Mouse (Mus musculus) frontal cortex, postnatal 36 days (tissue): ENCODE data around the gene Hrasls5.
A peak's percentile ranks its signal among the peaks of the same experiment; 100 is the strongest.

Source experiments
- DNase-seq, 2 experiments: peaks; one replicate each; pipeline ENCODE4 v3.0.0; 2022; ENCODE audit warnings: low spot score in 2 of 2

Gene Hrasls5

DNA sequence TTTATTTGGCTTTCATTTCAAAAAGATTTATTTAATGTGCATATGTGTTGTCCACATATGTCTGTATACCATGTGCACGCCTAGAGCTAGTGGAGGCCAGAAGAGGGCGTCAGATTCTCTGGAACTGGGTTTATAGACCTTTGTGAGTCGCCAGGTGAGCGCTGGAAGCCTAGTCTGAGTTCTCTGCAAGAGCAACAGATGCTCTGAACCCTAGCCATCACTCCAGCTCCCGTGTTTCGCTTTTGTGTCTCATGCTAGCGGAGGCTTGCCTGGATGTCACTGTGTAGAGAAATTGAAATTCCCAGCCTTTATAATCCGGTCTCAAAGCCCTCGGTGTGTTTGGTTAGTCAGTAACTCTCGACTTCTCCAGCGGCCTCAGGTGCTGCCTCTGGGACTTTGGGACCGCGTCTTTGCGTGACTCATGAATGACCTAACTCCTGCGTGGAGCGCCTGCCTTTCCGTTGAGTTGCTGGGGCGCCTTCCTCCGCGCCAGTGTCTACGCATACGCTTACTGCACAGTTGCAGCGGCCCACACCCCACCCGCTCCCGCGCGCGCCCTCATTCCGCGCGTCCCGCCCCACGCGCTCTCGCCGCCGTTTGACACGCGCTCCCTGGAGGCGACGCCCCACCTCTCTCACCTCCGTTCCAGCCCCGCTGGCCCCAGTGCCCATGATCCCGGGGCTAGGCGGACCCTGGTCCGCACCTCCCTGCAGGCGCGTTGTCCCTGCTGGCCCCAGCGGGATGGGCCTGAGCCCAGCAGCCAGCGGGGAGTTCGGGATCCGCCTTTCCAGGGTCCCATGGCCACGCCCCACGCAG lies at the start of gene Hrasls5:
Gene Hrasls5 (plus strand): TSS at position 600 of the 816 bp plus-strand sequence.
- DNase-seq = peak; percentile 62 to 68

GRCm38 (mm10) chr19:7562601-7563129 lies 49.7 kb upstream of the Hrasls5 start:
- no peak for DNase-seq

GRCm38 (mm10) chr19:7563676-7564075 lies 48.7 kb upstream of the Hrasls5 start:
- no peak for DNase-seq

GRCm38 (mm10) chr19:7564457-7564856 lies 47.9 kb upstream of the Hrasls5 start:
- DNase-seq = no peak

DNA sequence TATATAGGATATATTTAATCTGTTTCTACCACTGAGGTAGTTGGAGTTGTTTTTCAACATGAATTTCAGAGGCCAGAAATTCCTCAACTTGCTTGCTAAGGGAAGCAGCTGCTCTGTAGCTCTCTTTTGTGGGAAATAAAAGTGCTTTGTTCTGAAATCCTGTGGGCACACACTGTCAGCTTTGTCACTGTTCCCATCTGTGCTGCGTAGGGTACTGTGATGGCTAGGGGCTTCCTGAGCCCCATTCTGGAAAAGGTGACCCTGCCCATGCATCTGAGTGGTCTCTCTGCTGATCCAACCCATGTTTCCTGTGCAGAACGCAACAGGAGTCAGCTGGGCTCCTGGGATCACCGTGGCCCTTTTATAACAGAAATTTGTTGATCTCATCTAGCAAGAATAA lies 45.5 kb upstream of the Hrasls5 start:
- DNase-seq = peak; percentile 31 to 37

GRCm38 (mm10) chr19:7568364-7568763 lies 44.0 kb upstream of the Hrasls5 start:
- no peak for DNase-seq

DNA sequence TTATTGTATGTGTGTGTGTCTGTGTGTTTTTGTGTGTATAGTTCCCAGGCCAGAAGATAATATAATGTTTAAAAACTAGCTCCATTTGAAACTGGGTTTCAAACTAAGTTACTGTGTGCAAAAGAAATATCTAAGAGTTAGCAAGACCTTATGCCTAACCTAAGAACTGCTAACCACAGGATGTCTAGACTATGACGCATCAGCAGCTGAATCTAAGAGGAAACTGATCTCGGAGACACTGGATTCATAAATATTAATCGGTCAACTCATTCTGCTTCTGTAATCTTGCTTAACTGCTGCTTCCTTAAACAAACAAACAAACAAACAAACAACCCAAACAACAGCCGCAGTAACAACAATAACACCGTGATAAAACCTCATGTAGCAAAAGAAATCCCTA lies 42.7 kb upstream of the Hrasls5 start:
- DNase-seq = no peak

GRCm38 (mm10) chr19:7576180-7576579 lies 36.2 kb upstream of the Hrasls5 start:
- DNase-seq = no peak

DNA sequence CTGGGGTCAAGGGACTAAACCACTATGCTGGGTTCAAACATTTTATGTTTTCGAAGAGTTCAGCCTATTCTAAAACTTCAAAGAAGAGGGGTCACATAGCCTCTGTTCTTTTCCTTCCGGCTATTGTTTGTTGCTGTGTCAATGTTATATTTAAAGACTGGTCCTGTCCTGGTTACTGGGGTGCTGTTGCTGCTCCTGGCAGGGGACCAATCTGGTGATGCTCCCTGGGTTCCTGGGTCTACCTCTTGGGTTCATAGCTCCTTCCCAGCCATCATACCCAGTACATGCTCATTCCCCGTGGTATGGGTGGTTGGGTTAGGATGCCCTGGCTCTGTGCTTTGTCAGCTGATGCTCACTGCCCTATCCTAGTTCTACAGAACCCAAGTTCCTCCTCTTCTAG lies 34.6 kb upstream of the Hrasls5 start:
- no peak for DNase-seq

DNA sequence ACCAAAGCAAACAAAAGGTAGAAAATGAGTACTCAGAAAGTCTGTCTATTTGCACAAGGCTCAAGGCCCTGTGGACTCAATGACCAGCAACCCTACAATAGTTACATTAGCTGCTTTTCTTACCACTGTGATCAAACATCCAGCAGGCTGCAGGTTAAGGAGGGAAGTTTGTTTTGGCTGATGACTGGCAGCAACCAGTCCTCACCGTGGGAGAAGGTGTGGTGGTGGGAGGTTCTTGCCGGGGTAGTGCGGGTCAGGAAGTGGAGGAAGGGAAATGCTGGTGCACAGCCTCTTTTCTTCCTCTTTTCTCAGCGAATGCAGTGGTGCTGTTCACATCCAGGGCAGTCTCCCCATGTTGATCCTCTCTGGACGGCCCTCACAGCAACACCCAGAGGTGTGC lies 31.3 kb upstream of the Hrasls5 start:
- DNase-seq = no peak

DNA sequence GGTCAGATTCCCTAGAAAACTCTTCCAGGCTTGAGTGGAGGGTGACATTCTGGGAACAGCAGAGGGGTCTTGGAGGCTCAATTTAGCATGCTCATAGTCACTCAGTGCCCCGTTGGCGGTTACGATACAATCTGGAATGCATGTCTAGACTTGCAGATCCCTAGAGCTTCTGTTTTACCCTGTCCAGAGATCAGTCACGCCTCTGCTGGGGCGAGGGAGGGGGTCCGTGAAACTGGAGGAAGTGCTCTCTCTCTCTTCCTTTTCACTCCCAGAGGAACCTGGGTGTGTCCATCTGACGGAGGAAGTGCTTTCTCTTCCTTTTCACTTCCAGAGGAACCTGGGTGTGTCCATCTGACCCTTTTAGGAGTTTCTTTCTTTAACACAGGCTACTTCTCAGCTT lies 29.2 kb upstream of the Hrasls5 start:
- no peak for DNase-seq

- DNase-seq = no peak
Measured at GRCm38 (mm10) chr19:7583599-7583998, 28.7 kb upstream of the Hrasls5 start.

GRCm38 (mm10) chr19:7585279-7585678 lies 27.1 kb upstream of the Hrasls5 start:
- DNase-seq = no peak

GRCm38 (mm10) chr19:7585764-7586163 lies 26.6 kb upstream of the Hrasls5 start:
- DNase-seq = no peak

DNA sequence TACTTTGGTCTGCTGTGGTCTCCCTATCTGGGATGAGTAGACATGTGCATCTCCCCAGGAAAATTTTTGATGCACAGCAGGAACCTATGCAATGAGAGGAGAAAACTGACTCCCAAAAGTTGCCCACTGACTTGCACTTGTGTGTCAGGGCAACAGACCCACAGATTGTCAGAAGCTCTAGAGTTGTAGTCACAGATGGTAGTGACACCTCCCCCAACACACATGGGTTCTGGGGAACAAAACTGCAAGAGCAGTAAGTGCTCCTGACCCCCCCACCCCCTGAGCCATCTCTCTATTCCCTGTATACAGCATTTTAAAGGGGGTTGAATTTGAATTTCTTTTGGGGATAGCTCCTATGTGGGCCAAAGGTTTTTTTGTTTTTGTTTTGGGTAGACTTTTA lies 21.5 kb upstream of the Hrasls5 start:
- DNase-seq = no peak

- DNase-seq = no peak
Measured at GRCm38 (mm10) chr19:7592018-7592417, 20.3 kb upstream of the Hrasls5 start.

- DNase-seq = peak; percentile 31 to 75
Measured at GRCm38 (mm10) chr19:7595534-7595933, 16.8 kb upstream of the Hrasls5 start.

DNA sequence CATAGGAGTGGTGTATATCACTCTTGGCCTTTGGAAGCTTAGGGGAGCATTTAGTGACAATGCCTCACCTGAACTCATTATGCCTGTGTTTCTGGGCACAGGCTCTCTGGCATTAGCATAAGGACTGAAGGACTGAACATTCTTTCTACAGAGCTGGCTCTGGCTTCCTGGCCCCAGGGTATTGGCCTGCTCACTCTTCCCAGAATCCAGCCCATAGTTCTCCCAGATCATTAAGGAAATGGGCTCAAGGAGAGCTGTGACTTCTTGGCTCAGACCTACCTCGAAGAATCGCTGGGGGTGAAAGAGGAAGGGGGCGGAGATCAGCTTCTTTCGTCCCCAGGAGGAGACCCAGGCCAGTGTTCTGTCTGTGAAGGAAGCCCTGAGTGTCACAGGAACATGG lies 13.9 kb upstream of the Hrasls5 start:
- no peak for DNase-seq

- no peak for DNase-seq
Measured at GRCm38 (mm10) chr19:7601551-7601950, 10.8 kb upstream of the Hrasls5 start.

GRCm38 (mm10) chr19:7604107-7604506 lies 8.2 kb upstream of the Hrasls5 start:
- DNase-seq = no peak

GRCm38 (mm10) chr19:7605013-7605412 lies 7.3 kb upstream of the Hrasls5 start:
- DNase-seq = no peak

DNA sequence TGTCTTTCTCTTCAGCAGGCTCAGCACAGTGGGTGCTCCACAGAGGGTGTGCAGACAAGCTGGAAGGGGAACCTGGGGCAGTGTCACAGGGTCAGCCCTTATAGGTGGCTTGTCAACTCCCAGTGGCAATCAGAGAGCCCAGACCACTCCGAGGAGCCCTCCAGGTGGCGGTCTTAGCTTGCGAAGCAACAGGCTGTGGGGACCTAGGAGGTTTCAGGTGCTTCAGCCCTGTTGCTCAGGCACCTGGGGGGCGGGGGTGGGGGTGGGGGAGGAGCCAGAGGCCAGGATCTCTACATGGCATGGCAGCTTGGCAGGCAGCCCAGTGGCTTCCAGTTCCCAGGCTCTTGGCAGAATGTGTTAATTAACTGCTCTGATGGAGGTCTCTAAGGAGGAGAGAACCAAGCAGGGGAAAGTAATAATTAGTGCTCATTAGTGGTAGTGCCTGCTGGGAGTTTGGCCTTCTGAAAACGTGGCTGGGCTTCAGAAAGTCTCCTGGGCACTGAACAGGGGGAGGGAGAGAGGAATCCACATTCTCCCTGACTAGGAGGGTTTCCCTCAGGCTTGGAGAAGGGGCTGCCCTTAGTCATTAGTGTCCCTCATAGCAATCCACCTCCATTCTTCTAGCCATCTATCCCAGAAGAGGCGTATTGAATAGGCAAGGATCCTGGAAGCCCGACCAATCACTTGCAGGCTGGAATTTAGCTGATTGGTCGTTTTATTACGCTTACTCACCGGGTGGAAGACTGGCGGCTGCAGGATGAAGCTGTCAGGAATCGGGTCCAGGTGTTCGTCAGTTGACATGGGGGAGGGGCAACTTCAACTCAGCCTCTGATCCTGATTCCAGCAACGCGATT lies 6.2 kb upstream of the Hrasls5 start:
- peak; percentile 43 to 66 for DNase-seq
